Mouse (Mus musculus): ENCODE results near the gene Scand1. TPM values are rescaled to one million over a fixed set of nuclear protein-coding genes. Genes with fewer than 3 reads are reported as not detected.

Gene Scand1
- polyA plus RNA-seq, 1 experiment: 326 TPM

DNA sequence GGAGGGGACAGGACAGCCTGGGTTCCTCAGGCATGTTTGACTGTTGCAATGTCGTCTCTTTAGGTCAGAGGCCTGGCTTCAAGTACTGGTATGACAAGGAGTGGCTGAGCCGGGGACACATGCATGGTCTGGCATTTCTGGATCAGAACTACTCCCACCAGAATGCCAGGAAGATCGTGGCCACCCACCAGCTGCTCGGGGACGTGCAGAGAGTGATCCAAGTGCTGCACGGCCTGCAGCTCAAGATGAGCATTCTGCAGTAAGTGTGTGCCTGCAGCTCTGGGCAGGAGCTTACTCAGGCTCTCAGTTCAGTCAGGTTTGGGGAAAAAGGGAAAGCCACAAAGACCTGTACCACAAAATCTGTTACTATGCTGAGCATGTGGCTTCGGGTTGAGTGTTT is 14.0 kb downstream of the Scand1 start:
- Histone ChIP-seq H3K4me1 (replicated peaks; ENCODE audit: control insufficient read depth, insufficient read depth, low read length) (no peaks in the 10 kb centered on the region), H3K27ac (ENCODE audit: control insufficient read depth, insufficient read depth, low read length) (no peak overlapping the region), H3K36me3 (ENCODE audit: control insufficient read depth, insufficient read depth, low read length) (peaks cover 37% of the 10 kb centered on the region), H3K4me3 (ENCODE audit: control insufficient read depth, insufficient read depth, low read length) (no peak overlapping the region), H3K27me3 (ENCODE audit: control insufficient read depth, insufficient read depth, low read length) (no peaks in the 10 kb centered on the region)
- no peak for TF ChIP-seq POLR2A (IDR thresholded peaks at IDR 0.05; ENCODE audit: control insufficient read depth, extremely low read depth, insufficient read depth, low read length, poor library complexity)
- TF ChIP-seq CTCF (IDR thresholded peaks at IDR 0.05; ENCODE audit: borderline replicate concordance, control insufficient read depth, extremely low read depth, insufficient read depth, low read length, poor library complexity): no peak
- DNase-seq: no peak
- 62% methylated on average over 7 of the region's 7 CpGs for WGBS

DNA sequence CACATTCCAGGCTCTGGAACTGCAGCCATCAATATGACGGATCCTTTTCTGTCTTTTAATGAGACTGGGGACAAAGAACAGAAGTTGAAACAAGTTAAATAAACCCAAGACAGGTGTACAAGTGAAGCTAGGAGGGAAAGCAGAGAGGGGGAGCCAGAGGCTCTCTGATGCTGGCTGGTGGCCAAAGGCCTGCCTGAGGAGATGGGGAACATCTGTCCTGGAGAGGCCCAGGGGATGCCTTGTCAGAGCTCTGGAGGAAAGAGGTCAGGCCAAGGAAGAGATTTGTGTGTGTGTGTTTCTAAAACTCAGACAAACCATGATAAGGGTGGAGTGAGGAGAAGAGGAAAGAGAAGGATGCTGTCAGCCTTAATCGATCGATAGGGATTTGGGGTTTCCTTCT is 14.9 kb downstream of the Scand1 start:
- Histone ChIP-seq H3K27me3 (ENCODE audit: control insufficient read depth, insufficient read depth, low read length) (no peaks in the 10 kb centered on the region), H3K4me1 (replicated peaks; ENCODE audit: control insufficient read depth, insufficient read depth, low read length) (no peaks in the 10 kb centered on the region), H3K4me3 (ENCODE audit: control insufficient read depth, insufficient read depth, low read length) (no peak overlapping the region), H3K36me3 (ENCODE audit: control insufficient read depth, insufficient read depth, low read length) (peaks cover 33% of the 10 kb centered on the region), H3K27ac (ENCODE audit: control insufficient read depth, insufficient read depth, low read length) (no peak overlapping the region)
- no peak for TF ChIP-seq POLR2A (IDR thresholded peaks at IDR 0.05; ENCODE audit: control insufficient read depth, extremely low read depth, insufficient read depth, low read length, poor library complexity)
- TF ChIP-seq CTCF (IDR thresholded peaks at IDR 0.05; ENCODE audit: borderline replicate concordance, control insufficient read depth, extremely low read depth, insufficient read depth, low read length, poor library complexity): no peak
- DNase-seq: no peak
- WGBS: 82% methylated on average over 3 of the region's 3 CpGs

DNA sequence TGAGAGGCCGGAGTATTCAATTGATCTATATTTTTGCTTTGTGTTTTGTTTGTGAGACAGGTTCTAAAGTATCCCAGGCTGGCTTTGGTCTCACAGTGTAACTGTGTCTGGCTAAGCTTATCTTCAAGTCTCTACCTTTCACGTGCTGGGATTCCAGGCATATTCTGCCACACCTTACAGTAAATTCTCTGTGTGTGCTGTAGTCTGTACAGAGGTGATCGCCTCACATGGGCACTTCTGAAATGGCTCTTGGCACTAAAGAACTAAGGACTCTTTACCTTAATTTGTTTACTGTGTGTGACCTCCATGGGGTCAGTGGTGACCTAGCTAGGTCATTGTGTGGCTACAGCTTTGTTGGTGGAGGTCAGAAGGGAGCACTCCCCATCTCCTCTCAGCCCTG is 16.3 kb downstream of the Scand1 start:
- no peak overlapping the region for H3K27ac ChIP-seq (ENCODE audit: control insufficient read depth, insufficient read depth, low read length)

DNA sequence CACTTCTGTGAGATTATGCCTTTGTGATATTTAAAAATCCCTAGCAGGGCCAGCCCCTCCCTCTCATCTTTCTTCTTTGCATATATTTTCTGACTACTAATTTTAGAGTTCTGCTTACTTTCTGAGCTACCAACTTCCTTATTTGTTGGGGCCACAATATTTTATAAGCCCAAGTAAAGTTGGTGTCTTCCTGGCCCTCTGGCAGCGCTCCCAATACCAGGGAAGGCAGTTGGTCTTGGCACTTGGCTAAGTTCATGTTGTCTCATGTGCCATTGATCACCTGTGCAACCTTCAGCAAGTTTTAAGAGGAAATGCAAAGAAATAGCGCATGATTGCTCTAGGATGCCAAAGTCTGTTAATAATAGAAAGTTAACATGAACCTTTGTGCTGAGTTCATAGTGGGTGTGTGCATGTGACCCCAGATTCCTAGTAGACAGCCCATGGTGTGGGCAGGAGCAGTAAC is 16.9 kb downstream of the Scand1 start:
- no peak overlapping the region for H3K27ac ChIP-seq (ENCODE audit: control insufficient read depth, insufficient read depth, low read length)
- DNase-seq: no peak
- no peak overlapping the region for H3K4me3 ChIP-seq (ENCODE audit: control insufficient read depth, insufficient read depth, low read length)
- peaks cover 33% of the 10 kb centered on the region for H3K36me3 ChIP-seq (ENCODE audit: control insufficient read depth, insufficient read depth, low read length)
- no peaks in the 10 kb centered on the region for H3K27me3 ChIP-seq (ENCODE audit: control insufficient read depth, insufficient read depth, low read length)
- H3K4me1 ChIP-seq (replicated peaks; ENCODE audit: control insufficient read depth, insufficient read depth, low read length): no peaks in the 10 kb centered on the region
- TF ChIP-seq CTCF (IDR thresholded peaks at IDR 0.05; ENCODE audit: borderline replicate concordance, control insufficient read depth, extremely low read depth, insufficient read depth, low read length, poor library complexity): no peak
- no peak for TF ChIP-seq POLR2A (IDR thresholded peaks at IDR 0.05; ENCODE audit: control insufficient read depth, extremely low read depth, insufficient read depth, low read length, poor library complexity)
- 81% methylated on average over 2 of the region's 2 CpGs for WGBS

More for the DNA sequence above, 16.3 kb downstream of the Scand1 start:
- H3K27me3 ChIP-seq (ENCODE audit: control insufficient read depth, insufficient read depth, low read length): no peaks in the 10 kb centered on the region
- no peak for DNase-seq
- H3K36me3 ChIP-seq (ENCODE audit: control insufficient read depth, insufficient read depth, low read length): peaks cover 37% of the 10 kb centered on the region
- no peak overlapping the region for H3K4me3 ChIP-seq (ENCODE audit: control insufficient read depth, insufficient read depth, low read length)
- TF ChIP-seq POLR2A (IDR thresholded peaks at IDR 0.05; ENCODE audit: control insufficient read depth, extremely low read depth, insufficient read depth, low read length, poor library complexity): no peak
- TF ChIP-seq CTCF (IDR thresholded peaks at IDR 0.05; ENCODE audit: borderline replicate concordance, control insufficient read depth, extremely low read depth, insufficient read depth, low read length, poor library complexity): no peak
- no peaks in the 10 kb centered on the region for H3K4me1 ChIP-seq (replicated peaks; ENCODE audit: control insufficient read depth, insufficient read depth, low read length)
- 97% methylated on average over 3 of the region's 3 CpGs for WGBS

DNA sequence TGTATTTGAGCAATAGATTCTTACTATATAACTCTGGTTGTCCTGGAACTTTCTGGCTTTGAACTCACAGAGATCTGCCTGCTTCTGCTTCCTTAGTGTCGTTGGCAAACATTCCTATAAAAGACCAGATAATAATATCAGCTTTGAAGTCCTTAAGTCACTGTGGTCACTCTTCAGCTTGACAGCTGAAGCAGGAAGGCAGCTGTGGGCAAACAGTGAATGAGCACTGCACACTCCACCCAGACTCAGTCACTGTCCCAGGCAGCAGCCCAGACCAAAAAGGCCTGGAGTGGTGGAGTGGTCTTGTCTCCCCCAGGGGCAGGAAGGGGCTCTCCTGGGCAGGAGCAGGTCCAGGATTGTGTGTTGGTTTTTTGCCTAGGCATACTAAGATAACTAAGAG is 20.5 kb downstream of the Scand1 start:
- DNase-seq: no peak
- H3K4me1 ChIP-seq (replicated peaks; ENCODE audit: control insufficient read depth, insufficient read depth, low read length): peaks cover 19% of the 10 kb centered on the region
- H3K27ac ChIP-seq (ENCODE audit: control insufficient read depth, insufficient read depth, low read length): no peak overlapping the region
- WGBS: 88% methylated on average over 1 of the region's 1 CpGs
- TF ChIP-seq POLR2A (IDR thresholded peaks at IDR 0.05; ENCODE audit: control insufficient read depth, extremely low read depth, insufficient read depth, low read length, poor library complexity) (no peak), CTCF (IDR thresholded peaks at IDR 0.05; ENCODE audit: borderline replicate concordance, control insufficient read depth, extremely low read depth, insufficient read depth, low read length, poor library complexity) (no peak)
- H3K36me3 ChIP-seq (ENCODE audit: control insufficient read depth, insufficient read depth, low read length): peaks cover 22% of the 10 kb centered on the region
- H3K27me3 ChIP-seq (ENCODE audit: control insufficient read depth, insufficient read depth, low read length): no peaks in the 10 kb centered on the region
- H3K4me3 ChIP-seq (ENCODE audit: control insufficient read depth, insufficient read depth, low read length): no peak overlapping the region

DNA sequence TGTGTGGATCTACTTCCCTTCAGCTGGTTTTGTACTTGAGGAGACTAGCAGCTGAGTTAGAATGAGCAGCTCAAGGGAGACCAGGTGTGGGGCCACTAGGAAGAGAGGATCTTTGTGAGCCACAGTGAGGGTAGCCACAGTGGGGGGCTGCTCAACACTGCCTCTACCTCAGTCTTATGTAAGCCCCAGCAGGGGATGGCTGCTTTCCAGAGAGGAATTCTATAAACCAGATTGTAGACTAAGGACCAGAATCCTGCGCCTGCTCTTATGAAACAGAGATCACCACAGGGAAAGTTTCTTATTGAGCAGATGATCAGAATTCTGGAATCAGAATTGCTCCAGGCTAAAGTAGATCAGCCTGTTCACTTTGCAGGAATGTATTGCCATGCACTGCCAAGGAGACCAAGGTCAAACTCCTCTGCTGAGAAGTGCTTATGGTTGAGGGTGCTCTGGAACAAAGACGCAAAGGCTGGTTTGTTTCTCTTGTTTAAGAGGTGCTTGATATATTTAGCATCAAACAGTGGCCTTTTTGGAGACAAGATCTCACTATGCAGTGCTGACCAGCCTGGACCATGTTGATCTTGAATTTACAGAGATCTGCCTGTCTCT is 22.8 kb downstream of the Scand1 start:
- no peak for DNase-seq
- 91% methylated on average over 2 of the region's 2 CpGs for WGBS

More for the DNA sequence above, 22.8 kb downstream of the Scand1 start:
- Histone ChIP-seq H3K4me3 (ENCODE audit: control insufficient read depth, insufficient read depth, low read length) (no peak overlapping the region), H3K27ac (ENCODE audit: control insufficient read depth, insufficient read depth, low read length) (no peak overlapping the region; the same call in 1 of the 2 replicates), H3K4me1 (replicated peaks; ENCODE audit: control insufficient read depth, insufficient read depth, low read length) (peaks cover 26% of the 10 kb centered on the region), H3K36me3 (ENCODE audit: control insufficient read depth, insufficient read depth, low read length) (peaks cover 9% of the 10 kb centered on the region; the same call in 1 of the 2 replicates), H3K27me3 (ENCODE audit: control insufficient read depth, insufficient read depth, low read length) (no peaks in the 10 kb centered on the region)
- TF ChIP-seq POLR2A (IDR thresholded peaks at IDR 0.05; ENCODE audit: control insufficient read depth, extremely low read depth, insufficient read depth, low read length, poor library complexity): no peak
- no peak for TF ChIP-seq CTCF (IDR thresholded peaks at IDR 0.05; ENCODE audit: borderline replicate concordance, control insufficient read depth, extremely low read depth, insufficient read depth, low read length, poor library complexity)

Measured in thymus, adult 2 months (tissue).